ENCODE assay signal across 10 mouse cellular contexts in the genomic region with DNA sequence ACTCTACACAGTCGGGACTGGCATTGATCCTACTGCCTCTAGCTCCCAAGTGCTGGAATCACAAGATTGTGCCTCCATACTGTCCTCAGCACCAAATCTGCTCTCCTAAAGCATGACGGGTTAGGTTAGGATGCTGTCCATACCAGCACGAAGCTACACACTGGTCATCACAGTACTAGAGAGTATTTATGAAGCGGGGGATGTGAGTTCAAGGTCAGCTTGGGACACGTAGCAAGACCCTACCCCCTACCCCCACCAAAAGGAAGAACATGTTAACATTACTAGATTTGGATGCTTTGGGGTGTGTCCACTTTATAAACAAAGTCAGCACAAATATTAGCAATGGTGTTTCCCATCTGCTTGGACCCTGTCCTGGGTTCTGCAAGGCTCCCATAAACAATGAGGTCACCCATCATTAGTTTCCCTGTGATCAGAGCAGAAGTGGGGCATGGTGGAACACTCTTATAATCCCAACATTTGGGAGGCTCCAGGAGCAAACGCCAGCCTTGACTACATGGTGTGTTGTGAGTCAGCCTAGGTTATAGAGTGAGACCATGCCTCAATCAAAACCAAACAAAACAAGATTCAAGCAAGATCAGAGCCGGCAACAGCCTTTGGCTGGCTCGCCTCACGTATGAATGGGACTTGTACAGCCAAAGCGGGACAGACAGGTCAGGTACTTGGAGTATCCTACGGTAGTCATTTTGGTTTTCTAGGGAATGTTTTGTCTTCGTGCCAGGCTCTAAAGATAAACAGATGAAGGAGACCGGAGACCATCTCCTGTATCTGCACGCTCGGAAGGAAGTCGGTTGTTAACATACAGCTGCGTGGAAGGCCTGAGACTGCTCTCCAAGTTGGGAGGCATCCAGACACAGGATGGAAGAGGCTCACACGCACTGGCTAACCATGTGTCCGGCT. TPM values are rescaled to one million over a fixed set of nuclear protein-coding genes. Genes with fewer than 3 reads are reported as not detected.
DNase-seq lines count a peak whose midpoint lies in the region; ATAC-seq and TF ChIP-seq lines count a peak whose summit lies in the region.
"Had no signal": no experiment of that assay in that cellular context is flagged by ENCODE, and none has a peak within 500 bp of the region (broad histone marks: within the 10 kb centered on the region; RNA-seq: fewer than 3 reads in every experiment).

No protein-coding gene starts in this region.

- H3K9ac ChIP-seq in embryonic facial prominence, embryonic 14.5 days (ENCODE audit: low read depth, low read length) = no peak overlapping the region
- no peak overlapping the region for H3K9ac ChIP-seq in lung, postnatal 0 days (replicated peaks; ENCODE audit: low read depth)
- H3K9ac ChIP-seq: liver, postnatal 0 days had no signal

- H3K4me3 ChIP-seq in embryonic facial prominence, embryonic 14.5 days (ENCODE audit: low read depth, low read length) = no peak overlapping the region
- H3K4me3 ChIP-seq in embryonic facial prominence, embryonic 10.5 days = no peak overlapping the region
- no peak overlapping the region for H3K4me3 ChIP-seq in lung, postnatal 0 days (ENCODE audit: low read depth, low read length)

- peak; percentile 76 for DNase-seq in embryonic facial prominence, embryonic 14.5 days (ENCODE audit: low spot score)
- DNase-seq in embryonic facial prominence, embryonic 10.5 days (ENCODE audit: low spot score) = no peak
- peak; percentile 47 for DNase-seq in urinary bladder, postnatal 14 days (ENCODE audit: low spot score)
- no peak for DNase-seq in urinary bladder, postnatal 25 days (ENCODE audit: low spot score)
- peak; percentile 75 for DNase-seq in lung, postnatal 0 days (ENCODE audit: low spot score)
- DNase-seq in adrenal gland, postnatal 36 days = no peak
- no peak for DNase-seq in adrenal gland, adult 18-20 months (ENCODE audit: low spot score in 2 of 2)
- DNase-seq in layer of hippocampus, postnatal 25 days (ENCODE audit: extremely low spot score in 1 of 2, low spot score in 1 of 2) = no peak
- DNase-seq: cerebellum, adult 9-11 months; liver, postnatal 0 days had no signal

- WGBS in embryonic facial prominence, embryonic 14.5 days = 64% methylated on average over 19 of the region's 19 CpGs
- 86% methylated on average over 19 of the region's 19 CpGs for WGBS in embryonic facial prominence, embryonic 10.5 days
- WGBS in lung, postnatal 0 days = 38% methylated on average over 19 of the region's 19 CpGs

- H3K27ac ChIP-seq in embryonic facial prominence, embryonic 14.5 days (replicated peaks; ENCODE audit: low read depth, low read length) = no peak overlapping the region
- H3K27ac ChIP-seq in embryonic facial prominence, embryonic 10.5 days (replicated peaks) = no peak overlapping the region
- peak overlapping the region; percentile 79 for H3K27ac ChIP-seq in lung, postnatal 0 days (ENCODE audit: low read length)

- ATAC-seq in embryonic facial prominence, embryonic 14.5 days (ENCODE audit: low read depth) = peak; percentile 64; the same call in 1 of the 2 replicates
- peak; percentile 83 for ATAC-seq in lung, postnatal 0 days
- ATAC-seq: liver, postnatal 0 days had no signal

- peak; percentile 77 for TF ChIP-seq EP300 in lung, postnatal 0 days (IDR thresholded peaks at IDR 0.05)

- H3K27me3 ChIP-seq in embryonic facial prominence, embryonic 14.5 days (replicated peaks; ENCODE audit: control insufficient read depth, insufficient read depth, low read length) = no peaks in the 10 kb centered on the region
- no peaks in the 10 kb centered on the region for H3K27me3 ChIP-seq in embryonic facial prominence, embryonic 10.5 days (replicated peaks; ENCODE audit: low read depth, poor library complexity, severe bottlenecking)
- H3K27me3 ChIP-seq in lung, postnatal 0 days (replicated peaks; ENCODE audit: insufficient read depth, low read length) = no peaks in the 10 kb centered on the region

- H3K36me3 ChIP-seq in embryonic facial prominence, embryonic 14.5 days (ENCODE audit: control insufficient read depth, insufficient read depth, low read length) = no peaks in the 10 kb centered on the region
- H3K36me3 ChIP-seq in embryonic facial prominence, embryonic 10.5 days (replicated peaks) = no peaks in the 10 kb centered on the region
- H3K36me3 ChIP-seq in lung, postnatal 0 days (ENCODE audit: insufficient read depth, low read length) = no peaks in the 10 kb centered on the region

- H3K4me1 ChIP-seq in embryonic facial prominence, embryonic 14.5 days (ENCODE audit: control insufficient read depth, insufficient read depth, low read length) = no peaks in the 10 kb centered on the region
- peaks cover 4% of the 10 kb centered on the region; the same call in 1 of the 2 replicates for H3K4me1 ChIP-seq in embryonic facial prominence, embryonic 10.5 days
- H3K4me1 ChIP-seq in lung, postnatal 0 days (ENCODE audit: insufficient read depth, low read depth, low read length) = peaks cover 3% of the 10 kb centered on the region; the same call in 1 of the 2 replicates

- H3K9me3 ChIP-seq in embryonic facial prominence, embryonic 14.5 days (ENCODE audit: control insufficient read depth, low read length) = no peaks in the 10 kb centered on the region
- H3K9me3 ChIP-seq in embryonic facial prominence, embryonic 10.5 days = no peaks in the 10 kb centered on the region
- H3K9me3 ChIP-seq in lung, postnatal 0 days (ENCODE audit: low read length) = no peaks in the 10 kb centered on the region

- no peak for TF ChIP-seq CTCF in lung, postnatal 0 days (IDR thresholded peaks at IDR 0.05)

- H3K4me2 ChIP-seq in embryonic facial prominence, embryonic 14.5 days (ENCODE audit: low read depth, low read length) = no peak overlapping the region
- no peak overlapping the region for H3K4me2 ChIP-seq in lung, postnatal 0 days (replicated peaks; ENCODE audit: low read depth, low read length)

RNA-seq across cellular contexts. Expression of gene Rac1, which starts 46.7 kb away (rescaled TPM):
- polyA plus RNA-seq in embryonic facial prominence, embryonic 14.5 days (2014; fragmentation: Nextera tagmentation; extraction: Ambion mirVana) = 527 and 534 TPM in 2 replicates
- 400 and 407 TPM in 2 replicates for polyA plus RNA-seq in embryonic facial prominence, embryonic 10.5 days (2016; fragmentation: Nextera tagmentation; extraction: Ambion mirVana)
- 439 and 450 TPM in 2 replicates for polyA plus RNA-seq in lung, postnatal 0 days (2015; fragmentation: Nextera tagmentation; extraction: Ambion mirVana)
- total RNA-seq in adrenal gland, postnatal 36 days (2021) = 100 to 1,000 TPM; 372 to 394 TPM
- total RNA-seq in adrenal gland, adult 18-20 months (2021) = 100 to 1,000 TPM; 319 to 385 TPM
- 100 to 1,000 TPM; 409 to 455 TPM for total RNA-seq in layer of hippocampus, postnatal 25 days (2021)

RNA-seq across cellular contexts. Expression of gene Cyth3, which starts 47.7 kb away (rescaled TPM):
- 52.0 and 61.2 TPM in 2 replicates for polyA plus RNA-seq in embryonic facial prominence, embryonic 14.5 days (2014; fragmentation: Nextera tagmentation; extraction: Ambion mirVana)
- polyA plus RNA-seq in embryonic facial prominence, embryonic 10.5 days (2016; fragmentation: Nextera tagmentation; extraction: Ambion mirVana) = 40.4 and 48.1 TPM in 2 replicates
- 87.3 and 96.6 TPM in 2 replicates for polyA plus RNA-seq in lung, postnatal 0 days (2015; fragmentation: Nextera tagmentation; extraction: Ambion mirVana)
- total RNA-seq in adrenal gland, postnatal 36 days (2021) = 100 to 1,000 TPM; 120 to 180 TPM
- total RNA-seq in adrenal gland, adult 18-20 months (2021) = 100 to 1,000 TPM in 1 of 2 experiments, 10 to 100 TPM in 1; 81.9 to 153 TPM
- 10 to 100 TPM; 40.8 to 49.8 TPM for total RNA-seq in layer of hippocampus, postnatal 25 days (2021)

Comparison
In these comparisons a context has a peak if more than half of its experiments do, and no peak if none do; other contexts are left out.
1. DNase-seq: peak in embryonic facial prominence, embryonic 14.5 days (single experiment), urinary bladder, postnatal 14 days (single experiment) and lung, postnatal 0 days (single experiment); none in embryonic facial prominence, embryonic 10.5 days (single experiment), urinary bladder, postnatal 25 days (single experiment), adrenal gland, postnatal 36 days (0 of 2), adrenal gland, adult 18-20 months (0 of 2) and layer of hippocampus, postnatal 25 days (0 of 2).